Mouse (Mus musculus): ENCODE results near the gene Car14.
"Not testable (repeated sequence)": the region's sequence is repeated elsewhere in the genome, so short reads cannot be mapped to it uniquely, and the experiment has no call there.

Gene Car14

DNA sequence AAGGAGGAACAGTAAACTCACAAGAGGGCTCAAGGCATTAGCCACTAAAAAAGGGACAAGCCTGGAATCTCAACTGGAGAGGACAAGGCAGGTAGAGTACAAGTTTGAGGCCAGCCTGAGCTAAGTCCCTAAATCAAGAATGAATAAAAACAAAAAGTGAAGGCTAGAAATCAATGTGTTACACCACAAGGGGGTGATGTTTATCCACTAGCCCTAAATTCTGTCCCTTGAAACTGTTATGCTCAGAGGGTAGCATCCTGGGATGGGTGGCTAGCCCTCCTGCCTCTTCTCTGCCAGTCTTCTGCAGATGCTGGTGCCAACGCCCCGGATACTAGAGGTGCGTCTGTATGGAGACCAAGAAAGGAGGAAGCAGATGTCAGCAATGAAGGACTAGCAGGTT is 44.2 kb downstream of the Car14 start:
- in situ Hi-C loops (cut with MboI, MseI): no loop called here

DNA sequence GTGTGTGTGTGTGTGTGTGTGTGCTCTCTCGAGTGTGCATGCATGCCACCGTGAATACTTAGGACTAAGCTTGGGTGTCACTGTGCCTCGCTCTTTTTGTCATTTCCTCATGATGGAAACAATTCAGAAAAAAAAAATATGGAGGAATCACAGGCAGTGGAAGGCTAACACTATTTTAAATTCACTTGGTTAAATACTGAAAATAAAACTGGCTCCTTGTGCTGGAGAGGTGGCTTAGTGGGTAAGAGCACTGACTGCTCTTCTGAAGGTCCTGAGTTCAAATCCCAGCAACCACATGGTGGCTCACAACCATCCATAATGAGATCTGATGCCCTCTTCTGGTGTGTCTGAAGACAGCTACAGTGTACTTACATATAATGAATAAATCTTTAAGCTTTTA is 46.2 kb downstream of the Car14 start:
- in situ Hi-C loops (cut with MboI, MseI): not testable (repeated sequence)

DNA sequence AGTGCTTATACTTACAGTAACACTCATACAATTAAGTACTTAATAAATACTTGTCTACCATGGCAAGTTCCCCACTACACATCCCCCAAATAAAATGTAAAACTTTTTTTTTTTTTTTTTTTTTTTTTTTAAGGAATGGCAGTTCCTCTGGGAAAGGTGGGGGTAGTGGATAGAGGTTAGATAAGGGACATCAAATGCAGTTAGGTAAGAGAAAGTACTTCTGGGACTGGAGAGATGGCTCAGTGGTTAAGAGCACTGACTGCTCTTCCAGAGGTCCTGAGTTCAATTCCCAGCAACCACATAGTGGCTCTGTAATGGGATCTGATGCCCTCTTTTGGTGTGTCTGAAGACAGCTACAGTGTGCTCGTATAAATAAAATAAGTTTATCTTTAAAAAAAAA is 47.4 kb downstream of the Car14 start:
- in situ Hi-C loops (cut with MboI, MseI): not testable (repeated sequence)

DNA sequence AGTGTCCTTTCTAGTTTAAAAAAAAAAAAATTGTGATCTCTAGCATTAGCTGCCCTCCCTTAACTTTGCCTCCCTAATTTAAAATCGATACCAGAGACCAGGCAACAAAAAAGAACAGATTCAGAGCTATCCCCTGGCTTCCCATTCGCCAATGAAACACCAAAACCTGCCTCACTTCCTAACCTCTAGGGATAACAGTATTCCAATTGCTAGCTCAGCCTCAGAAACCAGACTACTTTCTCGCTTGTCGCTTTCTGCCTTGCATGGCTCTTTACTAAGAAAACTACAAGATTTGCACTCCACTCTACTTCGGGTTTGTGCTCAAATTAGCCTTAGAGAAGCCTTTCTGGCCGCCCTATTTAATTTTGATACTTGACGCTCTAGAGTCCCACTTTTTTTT is 48.4 kb downstream of the Car14 start:
- in situ Hi-C loops (cut with MboI, MseI): no loop called here

DNA sequence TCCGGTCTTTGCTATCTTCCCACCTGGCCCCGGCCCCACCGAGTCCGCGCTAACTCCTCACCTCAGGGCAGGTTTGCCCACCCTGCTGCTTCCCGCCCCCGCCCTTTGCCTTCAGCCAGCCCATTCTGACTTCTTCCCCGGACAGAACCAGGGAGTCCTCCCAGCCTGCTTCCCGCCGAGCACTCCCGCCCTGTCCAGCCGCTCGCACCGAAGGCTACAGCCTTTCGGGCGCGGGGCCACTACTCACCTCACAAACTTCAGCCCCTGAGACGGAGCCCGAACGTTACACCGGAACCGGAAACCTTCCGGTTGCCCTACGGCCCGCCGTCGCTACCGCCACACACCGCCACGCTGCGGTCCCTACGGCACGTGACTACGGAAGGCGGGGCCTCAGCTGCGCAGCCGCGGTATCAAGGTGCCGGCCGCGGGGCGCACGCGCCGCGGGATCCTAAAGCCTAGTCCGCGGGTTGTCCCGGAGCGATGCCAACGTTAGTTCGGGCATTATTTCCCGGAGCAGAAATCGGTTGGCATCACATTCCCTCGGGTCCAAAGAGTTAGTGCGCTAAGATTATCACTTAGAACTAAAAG is 48.9 kb downstream of the Car14 start, which contains the start of gene Prpf3:
Gene Prpf3, minus strand, starts transcription at position 384 of the 588 bp plus-strand sequence.
- in situ Hi-C loops (cut with MboI, MseI): no loop called here

DNA sequence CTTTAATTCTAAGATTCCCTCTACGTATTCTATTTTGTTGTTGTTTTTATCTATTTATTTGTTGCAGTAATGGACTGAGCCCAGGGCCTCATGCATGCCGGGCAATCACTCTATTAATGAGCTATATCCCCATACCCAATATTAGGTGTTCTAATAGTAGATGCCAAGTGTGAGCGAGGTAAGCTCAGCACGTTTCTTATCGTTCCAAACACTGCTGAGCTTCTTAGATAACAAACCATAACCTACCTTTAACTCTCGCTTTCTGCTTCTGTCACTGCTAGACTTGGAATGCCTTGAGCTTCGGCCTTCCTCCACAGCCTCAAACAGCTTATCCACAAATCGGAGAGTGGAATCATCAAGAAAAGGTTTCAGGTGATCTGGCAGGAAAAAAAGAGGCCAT is 53.2 kb downstream of the Car14 start:
- in situ Hi-C loops (cut with MboI, MseI): no loop called here

DNA sequence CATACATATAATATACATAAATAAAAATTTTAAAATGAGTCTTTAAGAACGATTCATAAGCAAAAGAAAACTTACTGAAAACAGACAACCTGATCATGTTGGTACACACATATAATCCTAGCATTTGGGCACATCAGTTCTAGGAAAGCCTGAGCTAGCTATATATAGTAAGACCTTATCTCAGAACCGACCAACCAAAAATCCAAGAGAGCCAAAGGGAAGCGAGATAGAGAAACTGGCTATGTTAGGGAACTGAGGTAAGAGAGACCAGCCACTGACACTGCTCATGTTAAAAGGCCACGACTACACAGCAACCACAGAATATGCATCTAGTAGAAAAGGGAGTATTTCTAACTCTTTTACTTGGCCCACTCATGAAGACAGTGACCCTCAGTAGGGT is 53.9 kb downstream of the Car14 start:
- in situ Hi-C loops (cut with MboI, MseI): no loop called here

Measured in T-helper 17 cell (primary cell).